Mouse (Mus musculus) hindbrain, embryonic 10.5 days (tissue): ENCODE results near the gene Tlk1. TPM values are rescaled to one million over a fixed set of nuclear protein-coding genes. Genes with fewer than 3 reads are reported as not detected.

Experiments used
- DNase-seq: peaks from one replicate; pipeline ENCODE4 v3.0.0-alpha.2; 2017; ENCODE audit warnings: low spot score
- H3K27ac ChIP-seq: fragments of 300-500 bp; sonication (generic); 2 replicates; pipeline ENCODE4 v1.5.1; 2016; ENCODE audit warnings: mild to moderate bottlenecking, moderate library complexity
- H3K27me3 ChIP-seq: fragments of 300-500 bp; sonication (generic); 2 replicates; pipeline ENCODE4 v1.6.1; 2016; ENCODE audit warnings: mild to moderate bottlenecking; ENCODE audit not compliant: poor library complexity, insufficient read depth, severe bottlenecking
- H3K36me3 ChIP-seq: fragments of 300-500 bp; sonication (generic); 2 replicates; pipeline ENCODE4 v1.6.1; 2016; ENCODE audit warnings: mild to moderate bottlenecking, moderate library complexity
- H3K4me1 ChIP-seq: fragments of 300-500 bp; sonication (generic); replicated peaks from 2 replicates; pipeline ENCODE4 v1.6.1; 2016; ENCODE audit warnings: mild to moderate bottlenecking
- H3K4me3 ChIP-seq: fragments of 300-500 bp; sonication (generic); 2 replicates; pipeline ENCODE4 v1.5.1; 2016; ENCODE audit warnings: mild to moderate bottlenecking, moderate library complexity
- H3K9me3 ChIP-seq: fragments of 300-500 bp; sonication (generic); 2 replicates; pipeline ENCODE4 v1.6.1; 2016; ENCODE audit warnings: mild to moderate bottlenecking, moderate library complexity
- WGBS: fragments of 180-500 bp; shearing (Covaris S2); methylation state at CpG from one replicate; pipeline ENCODE4 v1.1.7; 2016; 5-methylcytosine and 5-hydroxymethylcytosine counted together
- polyA plus RNA-seq: library from polyadenylated mRNA; unstranded; fragments of >200 nt; fragmentation: Nextera tagmentation; extraction: Ambion mirVana; gene quantifications from 2 replicates; pipeline ENCODE4 v1.2.1, GENCODE M21; 2016

Tlk1 gene
- polyA plus RNA-seq, 1 experiment from 2014 or later, result 19.1 TPM

DNA sequence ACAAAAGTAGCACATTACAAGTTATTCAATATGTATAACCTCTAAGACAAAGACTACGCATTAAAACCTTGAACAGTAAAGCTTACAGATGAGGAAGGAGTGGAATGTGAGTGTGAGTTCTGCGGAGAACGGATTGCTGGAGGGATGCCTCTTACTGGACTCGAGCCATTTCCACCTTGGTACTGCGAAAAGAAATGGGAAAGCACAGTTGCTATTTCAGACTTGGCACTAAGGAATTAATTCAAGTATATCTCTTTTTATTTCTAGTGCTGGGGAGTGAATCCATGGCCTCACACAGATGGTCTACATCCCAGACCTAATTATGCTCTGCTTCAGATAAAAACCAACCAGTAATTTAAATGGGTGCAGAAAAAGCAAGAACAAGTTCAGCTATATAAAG is 73.4 kb downstream of the Tlk1 start:
- no peaks in the 10 kb centered on the region for H3K4me1 ChIP-seq
- no peak for DNase-seq
- no peaks in the 10 kb centered on the region for H3K9me3 ChIP-seq
- H3K4me3 ChIP-seq, result no peak overlapping the region
- H3K27me3 ChIP-seq, result no peaks in the 10 kb centered on the region
- H3K36me3 ChIP-seq, result peaks cover 55% of the 10 kb centered on the region
- H3K27ac ChIP-seq, result no peak overlapping the region
- 96% methylated on average over 5 of the region's 5 CpGs for WGBS

DNA sequence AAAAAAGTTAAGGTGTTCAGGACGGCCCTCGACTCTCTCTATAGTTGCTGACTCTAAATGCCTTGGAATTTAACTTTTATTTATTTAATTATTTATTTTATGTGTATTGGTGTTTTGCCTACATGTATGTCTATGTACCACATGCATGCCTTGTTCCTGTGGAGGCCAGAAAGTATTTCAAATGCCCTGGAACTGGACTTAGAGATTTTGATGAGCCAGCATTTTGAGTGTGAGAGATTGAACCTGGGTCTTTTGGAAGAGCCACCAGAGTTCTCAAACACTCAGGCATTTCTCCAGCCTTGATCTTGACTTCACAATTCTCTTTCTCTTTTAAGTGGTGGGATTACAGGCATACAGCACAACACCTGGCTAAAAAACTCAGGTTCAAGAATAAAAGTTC is 73.9 kb downstream of the Tlk1 start:
- Histone ChIP-seq H3K27ac (no peak overlapping the region), H3K36me3 (peaks cover 58% of the 10 kb centered on the region), H3K9me3 (no peaks in the 10 kb centered on the region), H3K4me1 (no peaks in the 10 kb centered on the region), H3K27me3 (no peaks in the 10 kb centered on the region), H3K4me3 (no peak overlapping the region)
- WGBS, result 88% methylated on average over 2 of the region's 2 CpGs
- no peak for DNase-seq

GRCm38 (mm10) chr2:70742588-70742987 is 82.9 kb downstream of the Tlk1 start:
- H3K36me3 ChIP-seq, result peaks cover 97% of the 10 kb centered on the region
- 92% methylated on average over 2 of the region's 2 CpGs for WGBS
- H3K4me1 ChIP-seq, result no peaks in the 10 kb centered on the region
- no peak overlapping the region for H3K4me3 ChIP-seq
- H3K27ac ChIP-seq, result no peak overlapping the region
- H3K27me3 ChIP-seq, result no peaks in the 10 kb centered on the region
- DNase-seq, result no peak
- H3K9me3 ChIP-seq, result no peaks in the 10 kb centered on the region

GRCm38 (mm10) chr2:70741901-70742300 is 83.6 kb downstream of the Tlk1 start:
- H3K27me3 ChIP-seq, result no peaks in the 10 kb centered on the region
- WGBS, result 73% methylated on average over 5 of the region's 5 CpGs
- peaks cover 97% of the 10 kb centered on the region for H3K36me3 ChIP-seq
- no peak overlapping the region for H3K27ac ChIP-seq
- H3K4me3 ChIP-seq, result no peak overlapping the region
- no peaks in the 10 kb centered on the region for H3K4me1 ChIP-seq
- DNase-seq, result no peak
- no peaks in the 10 kb centered on the region for H3K9me3 ChIP-seq

GRCm38 (mm10) chr2:70736008-70736407 is 89.5 kb downstream of the Tlk1 start:
- no peaks in the 10 kb centered on the region for H3K4me1 ChIP-seq
- DNase-seq, result no peak
- no peak overlapping the region for H3K4me3 ChIP-seq
- H3K9me3 ChIP-seq, result no peaks in the 10 kb centered on the region
- H3K27ac ChIP-seq, result no peak overlapping the region
- 94% methylated on average over 5 of the region's 5 CpGs for WGBS
- H3K36me3 ChIP-seq, result peaks cover 95% of the 10 kb centered on the region
- no peaks in the 10 kb centered on the region for H3K27me3 ChIP-seq

- Histone ChIP-seq H3K36me3 (peaks cover 95% of the 10 kb centered on the region), H3K4me1 (no peaks in the 10 kb centered on the region), H3K27ac (no peak overlapping the region), H3K27me3 (no peaks in the 10 kb centered on the region), H3K9me3 (no peaks in the 10 kb centered on the region), H3K4me3 (no peak overlapping the region)
- 89% methylated on average over 4 of the region's 4 CpGs for WGBS
- no peak for DNase-seq
Measured at GRCm38 (mm10) chr2:70735534-70735933, 90.0 kb downstream of the Tlk1 start.

DNA sequence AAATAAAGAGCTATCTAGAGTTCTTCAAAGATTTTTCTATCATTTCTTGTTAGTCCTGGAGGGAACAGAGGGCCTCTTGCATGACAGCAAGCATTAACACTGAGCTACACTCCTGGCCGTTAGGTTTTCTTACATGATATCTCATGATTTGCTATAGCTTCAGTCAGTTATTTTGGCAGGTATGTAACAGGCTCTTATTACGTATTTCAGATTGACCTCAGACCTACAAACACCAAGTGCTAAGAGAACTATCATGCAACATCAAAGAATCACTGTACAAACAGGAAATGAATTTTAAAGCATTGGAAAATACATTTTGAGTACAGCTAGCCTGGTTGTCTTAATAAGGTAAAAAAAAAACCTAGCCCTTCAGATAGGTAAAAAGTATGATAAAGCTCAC is 98.4 kb downstream of the Tlk1 start:
- Histone ChIP-seq H3K4me1 (no peaks in the 10 kb centered on the region), H3K36me3 (peaks cover 57% of the 10 kb centered on the region), H3K4me3 (no peak overlapping the region), H3K9me3 (no peaks in the 10 kb centered on the region), H3K27ac (no peak overlapping the region), H3K27me3 (no peaks in the 10 kb centered on the region)
- no peak for DNase-seq
- 91% methylated on average over 2 of the region's 2 CpGs for WGBS

- DNase-seq, result no peak
- Histone ChIP-seq H3K27me3 (no peaks in the 10 kb centered on the region), H3K27ac (no peak overlapping the region), H3K9me3 (no peaks in the 10 kb centered on the region), H3K36me3 (peaks cover 66% of the 10 kb centered on the region), H3K4me3 (no peak overlapping the region), H3K4me1 (no peaks in the 10 kb centered on the region)
- WGBS, result 95% methylated on average over 9 of the region's 9 CpGs
Measured at GRCm38 (mm10) chr2:70723610-70724243, 101.8 kb downstream of the Tlk1 start.

- no peaks in the 10 kb centered on the region for H3K9me3 ChIP-seq
- WGBS, result 95% methylated on average over 4 of the region's 4 CpGs
Measured at GRCm38 (mm10) chr2:70710878-70711277, 114.7 kb downstream of the Tlk1 start.

DNA sequence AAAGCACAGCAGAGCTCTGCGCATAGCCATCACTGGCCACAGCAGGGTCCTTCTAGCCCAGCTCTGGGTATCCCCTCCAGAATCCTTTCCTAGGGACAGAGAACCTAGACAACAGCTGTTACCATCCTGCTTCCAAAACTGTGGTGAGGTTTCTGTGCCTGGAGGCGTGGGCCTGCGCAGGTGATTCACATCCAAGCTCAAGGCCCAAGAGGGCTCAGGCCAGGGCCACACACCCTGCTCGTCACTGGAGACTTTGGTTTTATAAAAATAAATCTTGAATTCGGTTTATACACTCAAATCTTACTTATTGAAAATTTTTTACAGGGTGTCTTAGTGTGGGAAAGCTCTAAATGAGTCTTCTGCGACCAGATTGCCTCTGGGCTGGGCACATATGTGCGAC is 115.3 kb downstream of the Tlk1 start:
- WGBS, result 94% methylated on average over 7 of the region's 7 CpGs
- Histone ChIP-seq H3K4me3 (no peak overlapping the region), H3K27ac (no peak overlapping the region), H3K27me3 (no peaks in the 10 kb centered on the region), H3K9me3 (no peaks in the 10 kb centered on the region), H3K36me3 (peaks cover 61% of the 10 kb centered on the region), H3K4me1 (peaks cover 3% of the 10 kb centered on the region)
- no peak for DNase-seq

More at GRCm38 (mm10) chr2:70710878-70711277, 114.7 kb downstream of the Tlk1 start:
- H3K27ac ChIP-seq, result no peak overlapping the region
- H3K27me3 ChIP-seq, result no peaks in the 10 kb centered on the region
- peaks cover 68% of the 10 kb centered on the region for H3K36me3 ChIP-seq
- H3K4me3 ChIP-seq, result no peak overlapping the region
- no peaks in the 10 kb centered on the region for H3K4me1 ChIP-seq
- no peak for DNase-seq

GRCm38 (mm10) chr2:70708986-70709730 is 116.4 kb downstream of the Tlk1 start:
- WGBS, result 74% methylated on average over 13 of the region's 13 CpGs
- Histone ChIP-seq H3K4me1 (peaks cover 14% of the 10 kb centered on the region), H3K36me3 (peaks cover 51% of the 10 kb centered on the region)

DNA sequence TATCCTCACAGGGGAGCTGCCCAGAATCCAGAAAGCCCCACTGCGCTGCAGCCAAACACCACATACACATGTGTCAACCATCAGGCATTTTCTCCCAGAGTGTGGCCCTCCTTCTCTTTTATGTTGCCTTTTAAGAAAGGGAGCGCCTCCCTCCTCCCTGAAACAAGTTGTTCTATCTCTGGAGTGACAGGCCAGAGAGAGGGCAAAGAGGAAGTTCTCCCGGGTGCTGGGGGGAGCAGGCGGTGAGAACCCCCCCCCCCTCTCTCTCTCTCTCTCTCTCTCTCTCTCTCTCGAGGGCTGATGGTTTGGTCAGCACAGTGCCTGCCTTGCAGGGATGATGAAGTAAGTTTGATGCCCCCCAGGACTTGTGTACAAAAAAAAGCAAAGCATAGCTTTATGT is 123.1 kb downstream of the Tlk1 start:
- Histone ChIP-seq H3K27ac (no peak overlapping the region), H3K27me3 (no peaks in the 10 kb centered on the region), H3K4me3 (no peak overlapping the region), H3K4me1 (peaks cover 21% of the 10 kb centered on the region), H3K9me3 (0 out of 2 replicates have a peak, but pooled peaks cover 4% of the 10 kb centered on the region), H3K36me3 (no peaks in the 10 kb centered on the region)
- WGBS, result 40% methylated on average over 5 of the region's 5 CpGs
- no peak for DNase-seq

More at GRCm38 (mm10) chr2:70708986-70709730, 116.4 kb downstream of the Tlk1 start:
- Histone ChIP-seq H3K4me3 (no peak overlapping the region), H3K27me3 (no peaks in the 10 kb centered on the region), H3K9me3 (no peaks in the 10 kb centered on the region), H3K27ac (no peak overlapping the region)
- no peak for DNase-seq

DNA sequence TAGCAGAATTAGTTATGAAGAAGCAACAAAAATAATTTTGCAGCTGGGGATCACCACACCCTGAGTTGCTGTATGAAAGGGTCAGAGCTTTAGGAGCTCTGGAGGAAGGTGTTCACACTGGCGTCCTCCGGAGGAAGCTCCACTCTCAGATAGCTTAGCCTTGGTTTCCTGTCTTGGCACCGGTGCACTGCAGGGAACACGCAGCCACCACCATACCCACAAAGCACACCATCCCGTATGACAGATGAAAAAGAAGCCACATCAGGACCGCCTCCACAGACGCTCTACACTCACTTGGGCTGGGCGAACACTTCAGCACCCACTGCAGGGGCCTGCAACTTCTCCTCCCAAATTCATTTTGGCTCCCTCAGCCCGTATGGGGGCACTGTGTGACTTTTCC is 124.0 kb downstream of the Tlk1 start:
- 0 out of 2 replicates have a peak, but pooled peaks cover 4% of the 10 kb centered on the region for H3K9me3 ChIP-seq
- H3K4me3 ChIP-seq, result no peak overlapping the region
- DNase-seq, result no peak
- no peaks in the 10 kb centered on the region for H3K36me3 ChIP-seq
- H3K4me1 ChIP-seq, result peaks cover 21% of the 10 kb centered on the region
- WGBS, result 71% methylated on average over 9 of the region's 9 CpGs
- H3K27ac ChIP-seq, result no peak overlapping the region
- no peaks in the 10 kb centered on the region for H3K27me3 ChIP-seq
